Mouse (Mus musculus): Measurements from ENCODE around the gene Prl7c1. TPM values are rescaled to one million over a fixed set of nuclear protein-coding genes. Genes with fewer than 3 reads are reported as not detected.
"Not testable (repeated sequence)": the region's sequence is repeated elsewhere in the genome, so short reads cannot be mapped to it uniquely, and the experiment has no call there.

The Prl7c1 gene
- polyA plus RNA-seq (2014; fragmentation: Nextera tagmentation; extraction: Ambion mirVana), result not detected in 2 replicates

- H3K36me3 ChIP-seq (ENCODE audit: control insufficient read depth, insufficient read depth, low read length); ATAC-seq (ENCODE audit: low FRiP score, low TSS enrichment); DNase-seq; H3K27ac ChIP-seq (replicated peaks; ENCODE audit: low read depth, low read length); H3K9me3 ChIP-seq (ENCODE audit: control insufficient read depth, low read length); H3K4me1 ChIP-seq (ENCODE audit: control insufficient read depth, insufficient read depth, low read length); H3K4me2 ChIP-seq (ENCODE audit: low read length); H3K27me3 ChIP-seq (ENCODE audit: control insufficient read depth, insufficient read depth, low read length); H3K4me3 ChIP-seq (replicated peaks; ENCODE audit: low read depth, low read length); H3K9ac ChIP-seq (replicated peaks; ENCODE audit: low read length): not testable (repeated sequence)
- 93% methylated on average over 2 of the region's 3 CpGs for WGBS
Observed at GRCm38 (mm10) chr13:27780704-27781103, at the start of gene Prl7c1. Prl7c1 (minus strand) TSS chr13:27780804.

- Histone ChIP-seq H3K9me3 (ENCODE audit: control insufficient read depth, low read length) (no peaks in the 10 kb centered on the region), H3K4me1 (ENCODE audit: control insufficient read depth, insufficient read depth, low read length) (no peaks in the 10 kb centered on the region), H3K4me3 (replicated peaks; ENCODE audit: low read depth, low read length) (no peak overlapping the region), H3K9ac (replicated peaks; ENCODE audit: low read length) (no peak overlapping the region), H3K4me2 (ENCODE audit: low read length) (no peak overlapping the region), H3K27ac (replicated peaks; ENCODE audit: low read depth, low read length) (no peak overlapping the region), H3K36me3 (ENCODE audit: control insufficient read depth, insufficient read depth, low read length) (no peaks in the 10 kb centered on the region), H3K27me3 (ENCODE audit: control insufficient read depth, insufficient read depth, low read length) (no peaks in the 10 kb centered on the region)
- WGBS, result 87% methylated on average over 1 of the region's 1 CpGs
- no peak for DNase-seq
- ATAC-seq (ENCODE audit: low FRiP score, low TSS enrichment), result no peak
Observed at GRCm38 (mm10) chr13:27802765-27803164, 22.2 kb upstream of the Prl7c1 start.

GRCm38 (mm10) chr13:27801354-27801753 lies 20.8 kb upstream of the Prl7c1 start, which contains the start of gene Prl2a1:
Prl2a1 (plus strand) TSS chr13:27801654.
- ATAC-seq (ENCODE audit: low FRiP score, low TSS enrichment) (no peak), DNase-seq (no peak)
- Histone ChIP-seq H3K4me3 (replicated peaks; ENCODE audit: low read depth, low read length) (no peak within 1 kb of the TSS), H3K36me3 (ENCODE audit: control insufficient read depth, insufficient read depth, low read length) (no peaks in the 10 kb centered on the region), H3K9me3 (ENCODE audit: control insufficient read depth, low read length) (no peaks in the 10 kb centered on the region), H3K27me3 (ENCODE audit: control insufficient read depth, insufficient read depth, low read length) (no peaks in the 10 kb centered on the region), H3K27ac (replicated peaks; ENCODE audit: low read depth, low read length) (no peak within 1 kb of the TSS), H3K4me1 (ENCODE audit: control insufficient read depth, insufficient read depth, low read length) (no peaks in the 10 kb centered on the region), H3K9ac (replicated peaks; ENCODE audit: low read length) (no peak within 1 kb of the TSS), H3K4me2 (ENCODE audit: low read length) (no peak within 1 kb of the TSS)
- 88% methylated on average over 1 of the region's 1 CpGs for WGBS

DNA sequence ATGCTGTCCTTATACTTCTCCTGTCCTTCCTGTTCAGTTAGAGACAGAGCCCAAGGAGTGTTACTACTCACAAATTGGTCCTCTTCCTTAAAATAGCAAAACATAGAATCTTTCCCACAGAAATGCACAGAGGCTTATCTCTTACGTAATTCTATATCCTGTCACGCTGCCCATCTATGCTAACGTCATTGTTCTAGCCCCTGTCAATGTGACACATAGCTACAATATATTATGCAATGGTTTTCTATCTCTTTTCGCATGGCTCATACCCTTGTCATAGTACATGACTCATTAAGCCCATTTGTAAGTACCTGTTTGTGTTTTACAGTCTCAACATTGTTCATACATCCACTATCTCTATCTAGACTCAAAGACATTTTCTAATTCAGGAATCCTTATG lies 18.7 kb upstream of the Prl7c1 start:
- H3K36me3 ChIP-seq (ENCODE audit: control insufficient read depth, insufficient read depth, low read length), result no peaks in the 10 kb centered on the region
- no peak overlapping the region for H3K9ac ChIP-seq (replicated peaks; ENCODE audit: low read length)
- no peaks in the 10 kb centered on the region for H3K27me3 ChIP-seq (ENCODE audit: control insufficient read depth, insufficient read depth, low read length)
- no peak overlapping the region for H3K4me3 ChIP-seq (replicated peaks; ENCODE audit: low read depth, low read length)
- ATAC-seq (ENCODE audit: low FRiP score, low TSS enrichment) (no peak), DNase-seq (no peak)
- no peak overlapping the region for H3K27ac ChIP-seq (replicated peaks; ENCODE audit: low read depth, low read length)
- no peaks in the 10 kb centered on the region for H3K4me1 ChIP-seq (ENCODE audit: control insufficient read depth, insufficient read depth, low read length)
- 83% methylated on average over 4 of the region's 4 CpGs for WGBS
- no peak overlapping the region for H3K4me2 ChIP-seq (ENCODE audit: low read length)
- no peaks in the 10 kb centered on the region for H3K9me3 ChIP-seq (ENCODE audit: control insufficient read depth, low read length)

DNA sequence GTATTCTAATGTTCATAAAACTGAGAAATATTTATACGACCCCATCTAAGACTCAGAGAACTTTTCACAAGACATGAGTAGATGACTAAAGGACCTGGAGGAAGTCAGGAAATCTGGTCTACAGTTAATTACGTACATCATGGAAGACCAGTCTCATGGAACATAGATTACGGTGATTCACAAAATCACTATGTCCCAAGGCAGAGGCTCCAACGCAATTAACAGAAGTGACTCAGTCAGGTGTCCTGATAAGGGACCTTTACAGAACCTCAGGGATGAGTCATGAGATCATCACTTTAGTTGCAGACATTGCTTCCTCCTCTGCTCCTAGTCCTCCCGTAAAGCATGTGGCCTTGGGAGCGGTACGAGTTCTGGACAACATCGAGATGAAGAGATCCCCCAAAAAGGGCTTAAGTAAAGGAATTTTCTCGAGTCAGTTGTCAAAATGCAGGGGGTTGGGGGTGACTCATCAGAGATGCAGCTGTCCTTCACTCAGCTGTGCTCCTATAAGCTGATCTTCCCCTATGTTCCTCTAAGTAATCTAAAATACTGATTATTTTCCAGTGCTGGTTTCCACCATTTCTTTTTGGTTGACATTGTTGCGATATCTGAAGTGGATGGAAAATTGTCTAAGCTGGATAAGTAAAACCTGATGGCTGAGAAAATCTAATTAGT lies 46.0 kb downstream of the Prl7c1 start:
- Histone ChIP-seq H3K4me3 (replicated peaks; ENCODE audit: low read depth, low read length) (no peak overlapping the region), H3K27me3 (ENCODE audit: control insufficient read depth, insufficient read depth, low read length) (no peaks in the 10 kb centered on the region), H3K4me1 (ENCODE audit: control insufficient read depth, insufficient read depth, low read length) (no peaks in the 10 kb centered on the region), H3K36me3 (ENCODE audit: control insufficient read depth, insufficient read depth, low read length) (no peaks in the 10 kb centered on the region), H3K27ac (replicated peaks; ENCODE audit: low read depth, low read length) (no peak overlapping the region), H3K9me3 (ENCODE audit: control insufficient read depth, low read length) (no peaks in the 10 kb centered on the region), H3K9ac (replicated peaks; ENCODE audit: low read length) (no peak overlapping the region), H3K4me2 (ENCODE audit: low read length) (no peak overlapping the region)
- DNase-seq (no peak), ATAC-seq (ENCODE audit: low FRiP score, low TSS enrichment) (no peak)
- WGBS, result 90% methylated on average over 10 of the region's 10 CpGs

DNA sequence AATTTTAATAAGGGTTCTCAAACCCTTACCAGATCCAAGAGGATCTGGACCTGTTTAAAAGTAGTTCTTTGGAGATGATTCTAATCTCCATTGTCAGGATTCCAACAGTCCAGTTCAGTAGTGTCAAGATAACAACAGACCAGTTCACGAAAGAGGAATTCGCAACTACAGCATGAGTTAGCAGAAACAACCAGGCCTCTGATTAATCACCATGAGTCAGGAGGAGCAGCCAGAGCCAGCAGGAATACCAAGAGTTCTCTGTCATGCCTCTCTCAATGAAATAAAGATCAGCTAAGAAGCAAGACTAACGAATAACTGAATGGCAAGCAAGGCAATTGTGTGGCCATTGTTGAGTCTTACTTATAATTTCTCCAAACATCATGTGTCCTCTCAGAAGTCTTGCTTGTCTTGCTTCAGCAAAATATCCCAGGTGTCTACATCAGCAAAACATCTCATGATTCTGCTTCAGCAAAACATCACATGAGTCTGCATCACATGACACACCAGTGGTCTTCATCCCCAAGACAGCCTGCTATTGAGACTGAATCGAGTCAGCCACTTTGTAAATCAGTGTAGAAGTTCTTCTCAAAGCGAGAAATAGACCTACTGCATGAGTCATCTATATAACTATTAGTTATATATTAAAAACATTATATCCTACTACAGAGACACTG lies 50.2 kb downstream of the Prl7c1 start:
- not testable (repeated sequence) for DNase-seq; H3K9me3 ChIP-seq (ENCODE audit: control insufficient read depth, low read length); ATAC-seq (ENCODE audit: low FRiP score, low TSS enrichment); H3K27me3 ChIP-seq (ENCODE audit: control insufficient read depth, insufficient read depth, low read length); H3K36me3 ChIP-seq (ENCODE audit: control insufficient read depth, insufficient read depth, low read length); H3K4me2 ChIP-seq (ENCODE audit: low read length); H3K27ac ChIP-seq (replicated peaks; ENCODE audit: low read depth, low read length); H3K4me3 ChIP-seq (replicated peaks; ENCODE audit: low read depth, low read length); H3K4me1 ChIP-seq (ENCODE audit: control insufficient read depth, insufficient read depth, low read length); H3K9ac ChIP-seq (replicated peaks; ENCODE audit: low read length)
- WGBS, result 88% methylated on average over 5 of the region's 5 CpGs

- DNase-seq, result not testable (repeated sequence)
Observed at GRCm38 (mm10) chr13:27725057-27725456, 55.5 kb downstream of the Prl7c1 start.

More at GRCm38 (mm10) chr13:27725057-27725456, 55.5 kb downstream of the Prl7c1 start:
- not testable (repeated sequence) for H3K9me3 ChIP-seq (ENCODE audit: control insufficient read depth, low read length); H3K27ac ChIP-seq (replicated peaks; ENCODE audit: low read depth, low read length); H3K27me3 ChIP-seq (ENCODE audit: control insufficient read depth, insufficient read depth, low read length); H3K4me1 ChIP-seq (ENCODE audit: control insufficient read depth, insufficient read depth, low read length); ATAC-seq (ENCODE audit: low FRiP score, low TSS enrichment); H3K4me3 ChIP-seq (replicated peaks; ENCODE audit: low read depth, low read length); H3K36me3 ChIP-seq (ENCODE audit: control insufficient read depth, insufficient read depth, low read length); H3K4me2 ChIP-seq (ENCODE audit: low read length); H3K9ac ChIP-seq (replicated peaks; ENCODE audit: low read length)
- WGBS, result 90% methylated on average over 3 of the region's 3 CpGs
